Mouse (Mus musculus) MEL (cell line): ENCODE results near the gene Tctn3. TPM values are rescaled to one million over a fixed set of nuclear protein-coding genes. Genes with fewer than 3 reads are reported as not detected.

Source experiments
- DNase-seq: peaks from one replicate; pipeline ENCODE4 v3.0.0; 2011; ENCODE audit warnings: low read depth, low spot score
- H3K27ac ChIP-seq: 2 replicates; pipeline ENCODE4 v1.5.1; 2012; ENCODE audit warnings: low read depth, mild to moderate bottlenecking, control low read depth, low read length, moderate library complexity; ENCODE audit not compliant: control insufficient read depth
- H3K27me3 ChIP-seq, 2 experiments: fragments of 150-350 bp in 1 of 2; sonication (generic) in 1 of 2; 2 replicates each; pipeline ENCODE4 v1.6.1; 2012; ENCODE audit warnings: low read length in 2 of 2, mild to moderate bottlenecking in 2 of 2, improper control_type of control experiment in 1 of 2, moderate library complexity in 1 of 2; ENCODE audit not compliant: insufficient read depth in 2 of 2, control insufficient read depth in 1 of 2
- H3K36me3 ChIP-seq, 2 experiments: 2 replicates each; pipeline ENCODE4 v1.6.1; 2012 to 2014; ENCODE audit warnings: low read length in 2 of 2, improper control_type of control experiment in 1 of 2, inconsistent platforms in 1 of 2, mild to moderate bottlenecking in 1 of 2; ENCODE audit not compliant: insufficient read depth in 2 of 2, control insufficient read depth in 1 of 2
- H3K4me1 ChIP-seq, 2 experiments: fragments of 150-350 bp in 1 of 2; sonication (generic) in 1 of 2; 2 replicates each; pipeline ENCODE4 v1.6.1; 2012; ENCODE audit warnings: low read length in 2 of 2, improper control_type of control experiment in 1 of 2, mild to moderate bottlenecking in 1 of 2; ENCODE audit not compliant: insufficient read depth in 2 of 2, control insufficient read depth in 1 of 2
- H3K4me3 ChIP-seq, 2 experiments: fragments of 150-350 bp in 1 of 2; sonication (generic) in 1 of 2; 2 replicates each; pipeline ENCODE4 v1.5.1; 2012; ENCODE audit warnings: low read depth in 2 of 2, low read length in 2 of 2, mild to moderate bottlenecking in 2 of 2, moderate library complexity in 2 of 2, control low read depth in 1 of 2, improper control_type of control experiment in 1 of 2; ENCODE audit not compliant: control insufficient read depth in 1 of 2, insufficient read depth in 1 of 2
- H3K79me2 ChIP-seq: 2 replicates; pipeline ENCODE4 v1.6.1; 2012; ENCODE audit warnings: mild to moderate bottlenecking, low read length, moderate library complexity; ENCODE audit not compliant: control insufficient read depth, poor library complexity, insufficient read depth
- H3K9ac ChIP-seq: 2 replicates; pipeline ENCODE4 v1.6.1; 2012; ENCODE audit warnings: low read depth, mild to moderate bottlenecking, control low read depth, low read length, moderate library complexity; ENCODE audit not compliant: control insufficient read depth, poor library complexity, severe bottlenecking
- H3K9me3 ChIP-seq: fragments of 150-350 bp; sonication (generic); replicated peaks from 2 replicates; pipeline ENCODE4 v1.6.1; 2012; ENCODE audit warnings: mild to moderate bottlenecking, low read length, improper control_type of control experiment, moderate library complexity; ENCODE audit not compliant: insufficient read depth
- BHLHE40 ChIP-seq: IDR thresholded peaks from 2 replicates; pipeline ENCODE4 v1.6.1; 2012; ENCODE audit warnings: low read depth, mild to moderate bottlenecking, inconsistent platforms, low read length, improper control_type of control experiment, borderline replicate concordance
- CHD1 ChIP-seq: IDR thresholded peaks from 2 replicates; pipeline ENCODE4 v1.6.1; 2012; ENCODE audit warnings: low read depth, mild to moderate bottlenecking, inconsistent platforms, low read length, improper control_type of control experiment
- CTCF ChIP-seq, 3 experiments: IDR thresholded peaks in 2 of 3; conservative IDR thresholded peaks in 1 of 3; 2 replicates each; pipeline ENCODE4 v1.5.1; 2011 to 2012; ENCODE audit warnings: low read length in 3 of 3, low read depth in 2 of 3, mild to moderate bottlenecking in 2 of 3, improper control_type of control experiment in 1 of 3, inconsistent platforms in 1 of 3, mixed read lengths in 1 of 3, moderate library complexity in 1 of 3; ENCODE audit not compliant: control insufficient read depth in 1 of 3, insufficient read depth in 1 of 3, poor library complexity in 1 of 3, severe bottlenecking in 1 of 3
- ETS1 ChIP-seq: IDR thresholded peaks from 2 replicates; pipeline ENCODE4 v1.6.1; 2012; ENCODE audit warnings: low read depth, mild to moderate bottlenecking, inconsistent platforms, low read length, improper control_type of control experiment, moderate library complexity
- JUND ChIP-seq: IDR thresholded peaks from 2 replicates; pipeline ENCODE4 v1.6.1; 2011; ENCODE audit warnings: low read depth, mild to moderate bottlenecking, improper control_type of control experiment, low read length
- MAFK ChIP-seq: IDR thresholded peaks from 2 replicates; pipeline ENCODE4 v1.6.1; 2011; ENCODE audit warnings: low read depth, mild to moderate bottlenecking, low read length, improper control_type of control experiment, borderline replicate concordance
- MAX ChIP-seq: IDR thresholded peaks from 2 replicates; pipeline ENCODE4 v1.6.1; 2011; ENCODE audit warnings: low read length, improper control_type of control experiment
- MEF2A ChIP-seq: IDR thresholded peaks from 2 replicates; pipeline ENCODE4 v1.6.1; 2014; ENCODE audit warnings: low read depth, mild to moderate bottlenecking, inconsistent platforms, low read length, improper control_type of control experiment; ENCODE audit not compliant: poor library complexity, insufficient replicate concordance, severe bottlenecking; ENCODE audit errors: extremely low read depth
- NRF1 ChIP-seq: IDR thresholded peaks from 2 replicates; pipeline ENCODE4 v1.6.1; 2014; ENCODE audit warnings: low read depth, mild to moderate bottlenecking, inconsistent platforms, low read length, improper control_type of control experiment, moderate library complexity; ENCODE audit not compliant: poor library complexity, insufficient read depth, severe bottlenecking
- RAD21 ChIP-seq: IDR thresholded peaks from 2 replicates; pipeline ENCODE4 v1.6.1; 2011; ENCODE audit warnings: mild to moderate bottlenecking, low read depth, low read length, improper control_type of control experiment
- SIN3A ChIP-seq: IDR thresholded peaks from 2 replicates; pipeline ENCODE4 v1.6.1; 2012; ENCODE audit warnings: low read length, improper control_type of control experiment, inconsistent platforms
- TBP ChIP-seq: IDR thresholded peaks from 2 replicates; pipeline ENCODE4 v1.8.0; 2011; ENCODE audit warnings: low read depth, low read length, improper control_type of control experiment
- TCF12 ChIP-seq: IDR thresholded peaks from 2 replicates; pipeline ENCODE4 v1.6.1; 2014; ENCODE audit warnings: low read depth, mild to moderate bottlenecking, inconsistent platforms, low read length, improper control_type of control experiment, moderate library complexity
- USF1 ChIP-seq: IDR thresholded peaks from 2 replicates; pipeline ENCODE4 v1.6.1; 2014; ENCODE audit warnings: low read depth, mild to moderate bottlenecking, inconsistent platforms, low read length, improper control_type of control experiment, moderate library complexity
- ZMIZ1 ChIP-seq: IDR thresholded peaks from 2 replicates; pipeline ENCODE4 v1.6.1; 2012; ENCODE audit warnings: low read depth, mild to moderate bottlenecking, inconsistent platforms, low read length, improper control_type of control experiment, moderate library complexity
- ZNF384 ChIP-seq: IDR thresholded peaks from 2 replicates; pipeline ENCODE4 v1.6.1; 2012; ENCODE audit warnings: low read depth, mild to moderate bottlenecking, inconsistent platforms, low read length, improper control_type of control experiment
- polyA plus RNA-seq, 2 experiments: library from polyadenylated mRNA; stranded (reverse) in 1 of 2; unstranded in 1 of 2; fragments of >175 nt in 1 of 2; fragments of >200 nt in 1 of 2; gene quantifications; 2 replicates each; pipeline versions ENCODE4 v1.2.1 to v1.2.4; 2012; ENCODE audit warnings: low replicate concordance in 2 of 2, low read depth in 1 of 2; ENCODE audit not compliant: insufficient read length in 2 of 2, insufficient read depth in 1 of 2, missing spikeins in 1 of 2
- total RNA-seq: library from RNA; depleted of rRNA; stranded (reverse); fragments of 300-350 nt; gene quantifications from 2 replicates; pipeline ENCODE4 v1.2.3, GENCODE M21; 2012

Tctn3 gene
- total and polyA plus RNA-seq, 3 experiments: 3.6 to 6.2 TPM; not detected in 1

- TF ChIP-seq JUND (no peak), TBP (no peak), USF1 (no peak), ETS1 (no peak), BHLHE40 (no peak), MAFK (no peak), CHD1 (no peak), TCF12 (no peak), ZNF384 (no peak), MEF2A (no peak), RAD21 (no peak), CTCF (IDR thresholded peaks at IDR 0.05 in 2 of 3, conservative IDR thresholded peaks at IDR 0.05 in 1 of 3; ENCODE audit: control insufficient read depth in 1 of 3, insufficient read depth in 1 of 3, low read depth in 2 of 3, low read length in 3 of 3, poor library complexity in 1 of 3, severe bottlenecking in 1 of 3) (no peak), NRF1 (no peak), MAX (no peak), SIN3A (no peak)
- TF ChIP-seq, all 39 proteins: peak for 0
- Histone ChIP-seq H3K4me1 (no peaks in the 10 kb centered on the region), H3K4me3 (no peak overlapping the region), H3K79me2 (no peaks in the 10 kb centered on the region), H3K9ac (no peak overlapping the region), H3K27ac (no peak overlapping the region), H3K9me3 (no peaks in the 10 kb centered on the region), H3K36me3 (no peaks in the 10 kb centered on the region), H3K27me3 (peaks cover 3% of the 10 kb centered on the region in 2 experiments; a peak in 3 of 4 replicates)
- DNase-seq: no peak
Measured at GRCm38 (mm10) chr19:40661108-40661507, 49.1 kb upstream of the Tctn3 start.

- no peak overlapping the region for H3K4me3 ChIP-seq
- no peaks in the 10 kb centered on the region for H3K36me3 ChIP-seq
- no peak overlapping the region for H3K9ac ChIP-seq
- H3K27me3 ChIP-seq: peaks cover 3% of the 10 kb centered on the region in 2 experiments; a peak in 3 of 4 replicates
- H3K27ac ChIP-seq: no peak overlapping the region
- no peaks in the 10 kb centered on the region for H3K79me2 ChIP-seq
- no peak for TF ChIP-seq ZMIZ1
- TF ChIP-seq, all 39 proteins: peak for 0
- no peaks in the 10 kb centered on the region for H3K4me1 ChIP-seq
- H3K9me3 ChIP-seq: no peaks in the 10 kb centered on the region
- DNase-seq: no peak
Measured at GRCm38 (mm10) chr19:40660510-40660909, 48.5 kb upstream of the Tctn3 start.
